Mouse (Mus musculus): Measurements from ENCODE around the gene Wbp4. TPM values are rescaled to one million over a fixed set of nuclear protein-coding genes. Genes with fewer than 3 reads are reported as not detected.

Wbp4 gene
- polyA plus RNA-seq, 2 experiments: 22.6 to 44.1 TPM

DNA sequence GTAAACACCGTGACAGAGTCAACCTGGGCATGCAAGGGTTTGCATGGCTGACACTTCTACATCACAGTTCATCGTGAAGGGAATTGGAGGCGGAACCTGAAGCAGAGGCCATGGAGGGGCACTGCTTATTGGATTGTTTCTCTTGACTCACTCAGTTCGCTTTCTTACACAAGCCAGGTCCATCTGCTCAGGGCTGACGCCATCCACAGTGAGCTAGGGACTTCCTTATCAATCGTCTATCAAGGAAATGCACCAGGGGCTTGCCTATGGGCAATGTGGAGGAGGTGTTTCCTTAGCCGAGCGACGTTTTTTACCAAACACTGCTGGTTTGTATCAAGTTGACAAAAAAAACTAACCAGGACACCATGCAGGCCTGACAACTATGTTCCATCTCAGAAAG is 18.0 kb upstream of the Wbp4 start:
- 79% methylated on average over 9 of the region's 9 CpGs for WGBS
- H3K36me3 ChIP-seq (ENCODE audit: control insufficient read depth, insufficient read depth, low read length): no peaks in the 10 kb centered on the region
- no peaks in the 10 kb centered on the region for H3K9me3 ChIP-seq (ENCODE audit: control insufficient read depth, low read length)
- DNase-seq (ENCODE audit: low spot score): no peak
- ATAC-seq (ENCODE audit: low FRiP score, low read depth): no peak
- H3K4me1 ChIP-seq (ENCODE audit: control insufficient read depth, insufficient read depth, low read length): no peaks in the 10 kb centered on the region
- no peak overlapping the region for H3K27ac ChIP-seq (replicated peaks; ENCODE audit: low read depth, low read length)
- no peak overlapping the region for H3K4me3 ChIP-seq (replicated peaks; ENCODE audit: low read length)
- no peak for TF ChIP-seq POLR2A (IDR thresholded peaks at IDR 0.05; ENCODE audit: borderline replicate concordance, extremely low read depth, insufficient read depth, insufficient read length)
- H3K4me2 ChIP-seq (replicated peaks; ENCODE audit: low read depth, low read length, severe bottlenecking): no peak overlapping the region
- H3K27me3 ChIP-seq (ENCODE audit: control insufficient read depth, insufficient read depth, low read length): no peaks in the 10 kb centered on the region
- H3K9ac ChIP-seq (ENCODE audit: low read depth, low read length, severe bottlenecking): no peak overlapping the region

- no peak overlapping the region for H3K27ac ChIP-seq (replicated peaks; ENCODE audit: low read depth, low read length)
- 60% methylated on average over 6 of the region's 6 CpGs for WGBS
- no peak for ATAC-seq (ENCODE audit: low FRiP score, low read depth)
- H3K27me3 ChIP-seq (ENCODE audit: control insufficient read depth, insufficient read depth, low read length): no peaks in the 10 kb centered on the region
- no peaks in the 10 kb centered on the region for H3K36me3 ChIP-seq (ENCODE audit: control insufficient read depth, insufficient read depth, low read length)
- no peak overlapping the region for H3K9ac ChIP-seq (ENCODE audit: low read depth, low read length, severe bottlenecking)
- H3K4me2 ChIP-seq (replicated peaks; ENCODE audit: low read depth, low read length, severe bottlenecking): no peak overlapping the region
- no peaks in the 10 kb centered on the region for H3K9me3 ChIP-seq (ENCODE audit: control insufficient read depth, low read length)
- no peaks in the 10 kb centered on the region for H3K4me1 ChIP-seq (ENCODE audit: control insufficient read depth, insufficient read depth, low read length)
- no peak for TF ChIP-seq POLR2A (IDR thresholded peaks at IDR 0.05; ENCODE audit: borderline replicate concordance, extremely low read depth, insufficient read depth, insufficient read length)
- DNase-seq (ENCODE audit: low spot score): no peak
- no peak overlapping the region for H3K4me3 ChIP-seq (replicated peaks; ENCODE audit: low read length)
Observed at GRCm38 (mm10) chr14:79494349-79494748, 13.0 kb upstream of the Wbp4 start.

DNA sequence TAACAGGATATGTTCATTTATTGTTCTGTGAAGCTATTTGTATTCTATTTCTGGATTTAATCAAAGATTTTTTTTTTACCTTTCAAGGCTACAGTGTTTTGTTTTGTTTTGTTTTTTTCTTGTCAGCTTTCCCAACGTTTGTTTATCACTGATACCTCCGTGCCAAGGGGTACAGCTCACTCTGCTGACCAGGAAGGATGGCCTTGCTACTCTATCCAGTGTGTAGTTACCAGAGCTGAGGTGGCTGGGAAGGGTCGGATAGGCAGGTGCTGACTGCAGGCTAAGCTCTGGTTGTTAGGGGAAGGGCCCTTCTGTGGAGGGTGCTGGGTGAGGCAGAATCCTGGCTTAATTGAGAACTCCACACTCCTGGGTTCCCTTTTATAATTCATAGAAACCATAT is 8.9 kb upstream of the Wbp4 start:
- no peak for ATAC-seq (ENCODE audit: low FRiP score, low read depth)
- Histone ChIP-seq H3K27me3 (ENCODE audit: control insufficient read depth, insufficient read depth, low read length) (no peaks in the 10 kb centered on the region), H3K4me1 (ENCODE audit: control insufficient read depth, insufficient read depth, low read length) (peaks cover 14% of the 10 kb centered on the region), H3K9ac (ENCODE audit: low read depth, low read length, severe bottlenecking) (no peak overlapping the region), H3K36me3 (ENCODE audit: control insufficient read depth, insufficient read depth, low read length) (no peaks in the 10 kb centered on the region), H3K27ac (replicated peaks; ENCODE audit: low read depth, low read length) (no peak overlapping the region), H3K4me3 (replicated peaks; ENCODE audit: low read length) (no peak overlapping the region), H3K9me3 (ENCODE audit: control insufficient read depth, low read length) (no peaks in the 10 kb centered on the region), H3K4me2 (replicated peaks; ENCODE audit: low read depth, low read length, severe bottlenecking) (no peak overlapping the region)
- TF ChIP-seq POLR2A (IDR thresholded peaks at IDR 0.05; ENCODE audit: borderline replicate concordance, extremely low read depth, insufficient read depth, insufficient read length): no peak
- no peak for DNase-seq (ENCODE audit: low spot score)
- 69% methylated on average over 3 of the region's 3 CpGs for WGBS

GRCm38 (mm10) chr14:79489150-79489549 is 7.8 kb upstream of the Wbp4 start:
- WGBS: 79% methylated on average over 12 of the region's 12 CpGs
- ATAC-seq (ENCODE audit: low FRiP score, low read depth) (no peak), DNase-seq (ENCODE audit: low spot score) (no peak)
- Histone ChIP-seq H3K36me3 (ENCODE audit: control insufficient read depth, insufficient read depth, low read length) (no peaks in the 10 kb centered on the region), H3K9me3 (ENCODE audit: control insufficient read depth, low read length) (no peaks in the 10 kb centered on the region), H3K27me3 (ENCODE audit: control insufficient read depth, insufficient read depth, low read length) (no peaks in the 10 kb centered on the region), H3K4me2 (replicated peaks; ENCODE audit: low read depth, low read length, severe bottlenecking) (no peak overlapping the region), H3K27ac (replicated peaks; ENCODE audit: low read depth, low read length) (no peak overlapping the region), H3K9ac (ENCODE audit: low read depth, low read length, severe bottlenecking) (no peak overlapping the region), H3K4me3 (replicated peaks; ENCODE audit: low read length) (no peak overlapping the region), H3K4me1 (ENCODE audit: control insufficient read depth, insufficient read depth, low read length) (peaks cover 14% of the 10 kb centered on the region)
- no peak for TF ChIP-seq POLR2A (IDR thresholded peaks at IDR 0.05; ENCODE audit: borderline replicate concordance, extremely low read depth, insufficient read depth, insufficient read length)

DNA sequence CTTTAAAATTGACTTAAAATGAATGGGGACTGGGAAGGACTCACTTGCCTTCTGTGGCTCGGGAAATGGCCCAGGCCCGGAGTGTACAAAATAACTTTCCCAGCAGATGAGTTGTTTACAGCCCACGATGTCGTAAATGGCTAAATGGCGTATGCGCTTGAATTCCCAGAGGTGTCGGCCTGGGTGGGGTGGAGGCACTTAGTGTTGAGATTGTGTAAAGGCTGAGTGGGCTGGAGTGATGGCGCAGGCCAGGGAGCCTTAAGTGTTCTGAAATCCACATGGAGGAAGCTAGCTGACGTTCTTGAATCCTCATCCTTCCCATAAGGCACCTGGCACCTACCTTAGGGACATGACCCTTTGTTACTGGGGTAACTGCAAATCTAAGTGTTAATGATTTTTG is 7.2 kb upstream of the Wbp4 start:
- H3K9me3 ChIP-seq (ENCODE audit: control insufficient read depth, low read length): no peaks in the 10 kb centered on the region
- TF ChIP-seq POLR2A (IDR thresholded peaks at IDR 0.05; ENCODE audit: borderline replicate concordance, extremely low read depth, insufficient read depth, insufficient read length): no peak
- 44% methylated on average over 9 of the region's 9 CpGs for WGBS
- H3K9ac ChIP-seq (ENCODE audit: low read depth, low read length, severe bottlenecking): no peak overlapping the region
- DNase-seq (ENCODE audit: low spot score) (no peak), ATAC-seq (ENCODE audit: low FRiP score, low read depth) (no peak)
- no peak overlapping the region for H3K4me2 ChIP-seq (replicated peaks; ENCODE audit: low read depth, low read length, severe bottlenecking)
- peaks cover 16% of the 10 kb centered on the region for H3K4me1 ChIP-seq (ENCODE audit: control insufficient read depth, insufficient read depth, low read length)
- no peaks in the 10 kb centered on the region for H3K27me3 ChIP-seq (ENCODE audit: control insufficient read depth, insufficient read depth, low read length)
- H3K27ac ChIP-seq (replicated peaks; ENCODE audit: low read depth, low read length): no peak overlapping the region
- H3K4me3 ChIP-seq (replicated peaks; ENCODE audit: low read length): no peak overlapping the region
- H3K36me3 ChIP-seq (ENCODE audit: control insufficient read depth, insufficient read depth, low read length): no peaks in the 10 kb centered on the region

Data from limb, embryonic 14.5 days (tissue).